Mouse (Mus musculus): ENCODE measurements around the gene Olfr462. TPM values are rescaled to one million over a fixed set of nuclear protein-coding genes. Genes with fewer than 3 reads are reported as not detected.

Gene Olfr462
- polyA plus RNA-seq, 1 experiment from 2014 or later: not detected

GRCm38 (mm10) chr11:87840676-87841075, 51.4 kb downstream of the Olfr462 start:
- H3K4me3 ChIP-seq (replicated peaks; ENCODE audit: low read depth, low read length): no peak overlapping the region
- no peaks in the 10 kb centered on the region for H3K9me3 ChIP-seq (ENCODE audit: control insufficient read depth, low read length)
- no peaks in the 10 kb centered on the region for H3K27me3 ChIP-seq (ENCODE audit: control insufficient read depth, insufficient read depth, low read length)
- no peaks in the 10 kb centered on the region for H3K36me3 ChIP-seq (ENCODE audit: control insufficient read depth, insufficient read depth, low read length)
- H3K4me1 ChIP-seq (ENCODE audit: control insufficient read depth, insufficient read depth, low read length): no peaks in the 10 kb centered on the region
- DNase-seq: no peak
- 91% methylated on average over 8 of the region's 8 CpGs for WGBS
- H3K9ac ChIP-seq (replicated peaks; ENCODE audit: low read length): no peak overlapping the region
- no peak overlapping the region for H3K4me2 ChIP-seq (ENCODE audit: low read length)
- ATAC-seq (ENCODE audit: low FRiP score, low TSS enrichment): no peak
- no peak overlapping the region for H3K27ac ChIP-seq (replicated peaks; ENCODE audit: low read depth, low read length)

Other genes starting within 250 kb of the Olfr462 start
- 0.28 and 0.78 TPM in 2 replicates for gene Rnf43, start 229.5 kb downstream of the Olfr462 start, polyA plus RNA-seq (2014; fragmentation: Nextera tagmentation; extraction: Ambion mirVana)
- 150 and 163 TPM in 2 replicates for gene Supt4a, start 154.7 kb downstream of the Olfr462 start, polyA plus RNA-seq (2014; fragmentation: Nextera tagmentation; extraction: Ambion mirVana)
- 54.5 and 63.4 TPM in 2 replicates for gene Tspoap1, start 131.7 kb downstream of the Olfr462 start, polyA plus RNA-seq (2014; fragmentation: Nextera tagmentation; extraction: Ambion mirVana)
- 0.47 TPM in 1 of 2 replicates, not detected in the other for gene Mpo, start 98.7 kb downstream of the Olfr462 start, polyA plus RNA-seq (2014; fragmentation: Nextera tagmentation; extraction: Ambion mirVana)
- 1.3 and 1.7 TPM in 2 replicates for gene Lpo, start 64.0 kb downstream of the Olfr462 start, polyA plus RNA-seq (2014; fragmentation: Nextera tagmentation; extraction: Ambion mirVana)
- 9.8 and 12.6 TPM in 2 replicates for gene Mks1, start 39.1 kb downstream of the Olfr462 start, polyA plus RNA-seq (2014; fragmentation: Nextera tagmentation; extraction: Ambion mirVana)
- 0.22 TPM in 1 of 2 replicates, not detected in the other for gene Epx, start 16.7 kb downstream of the Olfr462 start, polyA plus RNA-seq (2014; fragmentation: Nextera tagmentation; extraction: Ambion mirVana)
- gene Olfr463, start 5.1 kb upstream of the Olfr462 start, polyA plus RNA-seq (2014; fragmentation: Nextera tagmentation; extraction: Ambion mirVana): not detected in 2 replicates
- gene Olfr464, start 28.7 kb upstream of the Olfr462 start, polyA plus RNA-seq (2014; fragmentation: Nextera tagmentation; extraction: Ambion mirVana): 0.18 and 0.26 TPM in 2 replicates
- 28.3 and 46.5 TPM in 2 replicates for gene Dynll2, start 95.3 kb upstream of the Olfr462 start, polyA plus RNA-seq (2014; fragmentation: Nextera tagmentation; extraction: Ambion mirVana)
- 225 and 342 TPM in 2 replicates for gene Srsf1, start 155.1 kb upstream of the Olfr462 start, polyA plus RNA-seq (2014; fragmentation: Nextera tagmentation; extraction: Ambion mirVana)
- 58.9 and 69.9 TPM in 2 replicates for gene Vezf1, start 176.0 kb upstream of the Olfr462 start, polyA plus RNA-seq (2014; fragmentation: Nextera tagmentation; extraction: Ambion mirVana)
- 29.6 and 31.1 TPM in 2 replicates for gene Cuedc1, start 205.8 kb upstream of the Olfr462 start, polyA plus RNA-seq (2014; fragmentation: Nextera tagmentation; extraction: Ambion mirVana)